Mouse (Mus musculus): Measurements from ENCODE around the gene Ak6. TPM values are rescaled to one million over a fixed set of nuclear protein-coding genes. Genes with fewer than 3 reads are reported as not detected.

The Ak6 gene
- polyA plus RNA-seq, 1 experiment from 2014 or later = 137 TPM

- in situ Hi-C loops (cut with MboI; ENCODE audit: low pct_unique_long_range_greater_than_20kb) = no loop called here
- ATAC-seq (no peak), DNase-seq (ENCODE audit: low read depth, low spot score) (no peak)
- no peak for TF ChIP-seq CTCF (IDR thresholded peaks at IDR 0.05)
- CTCF ChIA-PET = no interaction called here
- H3K27me3 ChIP-seq = no peaks in the 10 kb centered on the region
- POLR2A ChIA-PET = no interaction called here
These were observed 64.7 kb downstream of the Ak6 start for GRCm38 (mm10) chr13:100715467-100715866.

Other genes starting within 250 kb of the Ak6 start
- 0.04 TPM for gene Naip1, start 198.1 kb upstream of the Ak6 start, polyA plus RNA-seq (2021)
- gene Gtf2h2, start 158.4 kb upstream of the Ak6 start, polyA plus RNA-seq (2021) = 38.9 TPM
- 12.1 TPM for gene Ocln, start 98.3 kb upstream of the Ak6 start, polyA plus RNA-seq (2021)
- gene Marveld2, start 34.0 kb upstream of the Ak6 start, polyA plus RNA-seq (2021) = 0.14 TPM
- gene Rad17, start 72 bp downstream of the Ak6 start, polyA plus RNA-seq (2021) = 24.3 TPM
- 11.1 TPM for gene Taf9, start 600 bp downstream of the Ak6 start, polyA plus RNA-seq (2021)
- gene Ccdc125, start 18.7 kb downstream of the Ak6 start, polyA plus RNA-seq (2021) = 5.6 TPM
- 56.5 TPM for gene Cdk7, start 80.0 kb downstream of the Ak6 start, polyA plus RNA-seq (2021)
- 136 TPM for gene Mrps36, start 93.7 kb downstream of the Ak6 start, polyA plus RNA-seq (2021)
- 14.3 TPM for gene Cenph, start 124.9 kb downstream of the Ak6 start, polyA plus RNA-seq (2021)
- gene Ccnb1, start 135.6 kb downstream of the Ak6 start, polyA plus RNA-seq (2021) = 67.5 TPM
- 65.4 TPM for gene Slc30a5, start 182.4 kb downstream of the Ak6 start, polyA plus RNA-seq (2021)

Data from Patski (cell line).